Mouse (Mus musculus) urinary bladder, postnatal 14 days (tissue): ENCODE results near the gene Prdm5.

Experiments used
- DNase-seq: peaks from one replicate; pipeline ENCODE4 v3.0.0; 2021; ENCODE audit warnings: low spot score

The Prdm5 gene

GRCm38 (mm10) chr6:65778861-65779688 lies at the start of gene Prdm5:
TSS of gene Prdm5 (plus strand) at chr6:65778988.
- peak; percentile 46 for DNase-seq

DNA sequence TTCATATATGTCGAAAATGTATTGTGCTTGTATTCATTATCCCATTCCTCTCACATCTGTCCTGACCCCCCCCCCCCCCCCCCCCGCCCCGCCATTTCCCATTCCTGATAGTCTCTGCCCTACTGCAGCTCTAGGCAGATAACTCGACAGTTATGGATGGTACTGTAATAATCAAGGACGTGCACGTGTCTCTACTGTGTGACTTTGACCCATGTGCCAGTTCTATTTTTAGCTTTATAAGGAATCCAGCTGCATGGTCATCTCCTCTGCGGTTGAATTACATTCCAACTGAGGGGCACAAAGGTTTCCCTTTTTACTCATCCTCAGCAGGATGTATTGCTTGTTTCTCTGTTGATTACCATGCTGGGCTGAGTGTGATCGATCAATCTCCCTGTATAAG lies 39.3 kb upstream of the Prdm5 start:
- DNase-seq: no peak

GRCm38 (mm10) chr6:65743144-65743870 lies 35.5 kb upstream of the Prdm5 start:
- DNase-seq: no peak

- no peak for DNase-seq
These were observed 35.0 kb upstream of the Prdm5 start for GRCm38 (mm10) chr6:65743871-65744202.

DNA sequence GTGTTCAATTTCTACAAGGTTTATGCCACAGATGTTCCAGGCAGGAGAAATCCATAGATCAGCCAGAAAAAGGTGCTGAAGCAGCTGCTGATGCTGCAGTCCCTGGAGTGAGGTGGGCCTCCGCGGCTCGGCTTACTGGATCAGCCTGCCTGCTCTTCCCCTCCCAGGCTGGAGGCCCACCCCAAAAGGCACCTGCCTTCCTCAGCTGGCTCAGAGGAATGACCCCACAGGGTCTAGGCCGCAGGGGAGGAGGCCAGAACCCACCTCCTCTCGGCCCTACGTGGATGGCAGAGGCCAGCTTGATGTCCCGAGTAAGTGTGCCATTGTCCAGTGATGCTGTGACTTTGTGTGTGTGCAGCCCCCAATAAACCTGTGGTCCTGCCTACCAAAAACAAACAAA lies 20.6 kb upstream of the Prdm5 start:
- no peak for DNase-seq

- DNase-seq: no peak
These were observed 19.6 kb upstream of the Prdm5 start for GRCm38 (mm10) chr6:65759174-65759573.

GRCm38 (mm10) chr6:65760073-65760472 lies 18.7 kb upstream of the Prdm5 start:
- DNase-seq: no peak

- no peak for DNase-seq
These were observed 14.3 kb upstream of the Prdm5 start for GRCm38 (mm10) chr6:65764459-65764858.

DNA sequence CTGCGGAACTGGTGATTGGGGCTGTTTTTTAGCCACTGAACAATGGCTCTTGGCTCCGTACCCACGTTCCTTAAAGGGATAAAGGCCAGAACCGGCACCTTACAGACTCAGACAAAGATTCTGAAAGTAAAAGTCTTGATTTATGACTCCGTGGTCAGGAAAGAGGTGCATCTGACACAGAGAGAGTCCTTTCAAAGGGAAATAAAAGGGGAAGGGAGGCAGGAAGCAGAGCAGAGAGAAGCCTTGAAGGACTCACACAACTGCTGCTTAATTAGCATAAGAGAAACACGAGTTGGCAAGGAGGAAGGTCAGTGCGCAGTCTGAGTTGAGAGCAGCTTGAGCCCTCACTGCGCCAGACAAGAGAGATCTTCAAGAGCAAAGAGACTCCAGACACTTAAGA lies 13.7 kb upstream of the Prdm5 start:
- no peak for DNase-seq

- DNase-seq: no peak
These were observed 12.9 kb upstream of the Prdm5 start for GRCm38 (mm10) chr6:65765752-65766397.

DNA sequence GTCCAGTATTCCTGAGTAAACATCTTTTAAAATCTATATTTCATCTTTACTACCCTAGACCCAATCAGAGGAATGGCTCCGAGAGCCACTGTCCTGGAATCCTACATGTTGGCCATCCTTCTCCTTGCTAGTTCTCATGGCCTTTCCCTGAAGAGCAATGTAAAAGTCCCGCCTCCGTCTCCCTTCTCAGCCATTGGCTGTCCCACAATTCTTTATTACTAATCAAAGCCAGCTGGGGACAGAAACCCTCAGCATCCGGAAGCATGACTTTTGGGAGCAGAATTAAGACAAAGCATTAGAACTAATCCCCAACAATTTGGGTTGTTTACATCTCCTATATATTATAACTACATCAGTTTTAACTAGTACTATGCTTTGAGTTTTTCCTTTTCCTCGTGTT lies 10.9 kb upstream of the Prdm5 start:
- no peak for DNase-seq

- DNase-seq: no peak
These were observed 5.2 kb upstream of the Prdm5 start for GRCm38 (mm10) chr6:65773566-65773965.

- no peak for DNase-seq
These were observed 973 bp downstream of the Prdm5 start for GRCm38 (mm10) chr6:65779689-65780233.

GRCm38 (mm10) chr6:65781441-65781840 lies 2.7 kb downstream of the Prdm5 start:
- no peak for DNase-seq

DNA sequence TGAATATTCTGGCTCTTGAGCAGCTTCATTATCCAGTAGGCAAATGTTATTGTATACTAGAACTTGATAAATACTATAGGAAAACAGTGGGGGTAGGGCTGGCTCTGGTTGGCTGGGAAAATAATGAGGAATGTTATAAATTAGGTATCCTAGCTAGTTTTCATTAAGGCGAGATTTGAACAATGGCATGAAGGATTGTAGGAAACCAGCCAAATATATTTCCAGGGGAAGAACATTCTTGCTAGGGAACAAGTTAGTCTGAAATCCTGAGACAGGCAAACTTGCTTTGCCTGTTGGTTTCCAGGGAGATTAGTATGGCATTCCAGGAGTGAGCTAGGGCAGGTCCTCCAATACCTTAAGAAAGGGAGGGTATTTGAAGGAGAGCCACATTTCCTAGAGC lies 4.9 kb downstream of the Prdm5 start:
- DNase-seq: no peak

DNA sequence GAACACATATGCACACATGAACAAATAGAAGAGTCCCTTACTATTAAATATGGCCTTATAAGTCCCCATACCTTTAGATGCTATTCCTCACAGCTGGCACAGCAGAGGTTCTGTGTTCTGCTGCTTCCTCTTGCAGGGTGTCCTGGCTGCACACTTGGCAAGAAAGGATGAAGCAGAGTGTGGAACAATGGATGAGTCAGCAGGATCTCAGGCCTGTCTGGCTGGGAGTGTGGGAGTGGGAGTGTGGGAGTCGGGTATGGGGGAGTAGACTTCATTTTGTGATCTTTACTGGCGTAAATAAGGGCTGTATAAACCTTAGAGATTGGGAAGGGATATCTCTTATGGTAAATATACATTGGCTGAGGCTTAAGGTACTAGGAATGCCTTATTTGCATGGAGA lies 14.1 kb downstream of the Prdm5 start:
- DNase-seq: no peak

DNA sequence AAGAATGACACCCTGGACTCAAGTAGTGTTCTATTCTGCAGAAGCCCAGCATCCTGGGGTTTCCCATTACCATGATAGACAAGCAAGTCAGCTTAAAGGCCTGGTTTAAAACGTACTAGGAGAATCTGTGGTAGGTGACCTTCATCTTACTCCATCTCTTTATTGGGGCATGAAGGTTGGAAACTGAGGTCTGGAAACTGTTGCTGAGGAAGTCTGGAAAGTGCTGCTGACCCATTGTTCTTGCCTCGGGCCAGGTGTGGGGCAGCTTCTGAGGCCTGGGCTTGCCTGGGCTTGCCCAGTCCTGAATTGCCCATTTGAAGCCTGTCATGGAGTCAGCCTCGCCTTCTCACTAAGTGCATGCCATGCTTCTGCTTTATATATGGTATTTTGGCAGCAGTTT lies 17.8 kb downstream of the Prdm5 start:
- DNase-seq: no peak

- no peak for DNase-seq
These were observed 18.5 kb downstream of the Prdm5 start for GRCm38 (mm10) chr6:65797276-65797675.

GRCm38 (mm10) chr6:65798390-65798789 lies 19.6 kb downstream of the Prdm5 start:
- DNase-seq: no peak

- DNase-seq: no peak
These were observed 32.9 kb downstream of the Prdm5 start for GRCm38 (mm10) chr6:65811685-65812084.

DNA sequence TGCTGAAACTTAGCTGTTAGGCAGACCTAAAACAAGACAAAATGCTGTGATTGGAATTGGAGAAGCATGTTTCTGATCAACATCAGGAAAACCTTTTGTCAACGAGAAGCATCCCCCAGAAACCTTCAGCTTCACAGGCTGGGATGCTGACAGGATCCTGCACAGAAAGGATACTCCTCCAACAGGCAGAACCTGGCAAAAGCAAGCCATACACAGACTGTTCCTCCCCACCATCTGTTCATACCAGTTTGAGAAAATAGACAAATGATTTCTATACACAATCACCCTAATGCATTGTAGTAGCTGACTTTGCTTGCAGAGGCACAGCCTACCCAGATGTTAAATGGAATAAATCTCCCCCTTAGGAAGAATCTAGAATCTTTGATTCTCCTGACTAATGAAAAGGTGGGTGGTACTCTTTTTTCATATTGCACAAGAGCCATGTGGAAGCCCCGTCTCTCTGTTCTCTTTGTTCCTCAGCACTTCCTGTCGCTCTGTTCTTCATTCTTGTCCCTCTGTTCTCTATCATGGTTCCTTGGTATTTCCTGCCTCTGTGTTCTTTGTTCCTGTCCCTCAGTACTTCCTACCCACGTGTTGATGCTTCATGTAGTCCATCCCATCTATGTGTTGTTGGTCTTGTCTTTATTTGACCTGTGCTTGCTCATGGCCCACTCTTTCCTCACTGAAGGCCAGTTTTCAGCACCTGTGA lies 39.4 kb downstream of the Prdm5 start:
- DNase-seq: no peak

- DNase-seq: no peak
These were observed 49.9 kb downstream of the Prdm5 start for GRCm38 (mm10) chr6:65828656-65829055.
